Mouse (Mus musculus) megakaryocyte, embryonic 14.5 days (primary cell): ENCODE results near the gene Wipf3. TPM values are rescaled to one million over a fixed set of nuclear protein-coding genes. Genes with fewer than 3 reads are reported as not detected.

Source experiments
- H3K27me3 ChIP-seq: replicated peaks from 2 replicates; pipeline ENCODE3; 2012; ENCODE audit warnings: inconsistent platforms
- H3K36me3 ChIP-seq: replicated peaks from 2 replicates; pipeline ENCODE3; 2012; ENCODE audit warnings: low read length, inconsistent platforms, mixed read lengths
- H3K4me1 ChIP-seq: 2 replicates; pipeline ENCODE4 v1.6.1; 2012; ENCODE audit warnings: inconsistent platforms
- H3K4me3 ChIP-seq: replicated peaks from 2 replicates; pipeline ENCODE3; 2012; ENCODE audit warnings: moderate library complexity, mild to moderate bottlenecking, inconsistent platforms
- H3K9me3 ChIP-seq: 2 replicates; pipeline ENCODE4 v1.6.1; 2012; ENCODE audit warnings: inconsistent platforms
- FLI1 ChIP-seq: IDR thresholded peaks from 2 replicates; pipeline ENCODE4 v1.6.1; 2012; ENCODE audit warnings: low read length, inconsistent platforms, mixed read lengths
- GATA1 ChIP-seq: IDR thresholded peaks from 3 replicates; pipeline ENCODE4 v1.6.1; 2012; ENCODE audit warnings: mixed read lengths, low read length, inconsistent platforms, borderline replicate concordance
- polyA plus RNA-seq: library from polyadenylated mRNA; stranded (reverse); fragments of >175 nt; gene quantifications from 2 replicates; pipeline ENCODE4 v1.2.3, GENCODE M21; 2012; ENCODE audit warnings: low replicate concordance; ENCODE audit not compliant: insufficient read depth

Wipf3 gene
- polyA plus RNA-seq, 1 experiment, result 1.1 TPM

DNA sequence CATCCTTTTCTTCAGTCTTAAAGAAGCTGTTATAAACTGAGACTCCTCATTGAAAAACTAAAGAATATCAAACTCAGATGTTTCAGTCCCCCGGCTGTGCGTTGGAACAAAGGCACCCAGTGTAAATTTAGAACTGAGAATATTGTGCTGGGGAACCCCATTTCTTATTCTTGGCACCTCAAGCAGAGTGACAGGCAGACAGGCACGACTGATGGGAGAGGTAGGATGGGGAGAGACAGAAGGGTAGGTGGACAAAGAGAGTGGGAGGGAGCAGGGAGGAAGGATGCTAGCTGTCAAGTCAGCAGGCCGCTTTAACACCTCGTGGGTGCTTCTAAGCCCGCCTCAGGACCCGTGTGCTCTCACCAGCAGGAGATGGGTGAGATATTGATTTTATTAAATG, 113.4 kb downstream of the Wipf3 start:
- 0 out of 2 replicates have a peak, but pooled peaks cover 3% of the 10 kb centered on the region for H3K4me1 ChIP-seq
- H3K9me3 ChIP-seq, result peaks cover 8% of the 10 kb centered on the region
- TF ChIP-seq FLI1 (no peak), GATA1 (no peak)
- peaks cover 26% of the 10 kb centered on the region for H3K27me3 ChIP-seq
- H3K36me3 ChIP-seq, result no peaks in the 10 kb centered on the region
- H3K4me3 ChIP-seq, result no peak overlapping the region

DNA sequence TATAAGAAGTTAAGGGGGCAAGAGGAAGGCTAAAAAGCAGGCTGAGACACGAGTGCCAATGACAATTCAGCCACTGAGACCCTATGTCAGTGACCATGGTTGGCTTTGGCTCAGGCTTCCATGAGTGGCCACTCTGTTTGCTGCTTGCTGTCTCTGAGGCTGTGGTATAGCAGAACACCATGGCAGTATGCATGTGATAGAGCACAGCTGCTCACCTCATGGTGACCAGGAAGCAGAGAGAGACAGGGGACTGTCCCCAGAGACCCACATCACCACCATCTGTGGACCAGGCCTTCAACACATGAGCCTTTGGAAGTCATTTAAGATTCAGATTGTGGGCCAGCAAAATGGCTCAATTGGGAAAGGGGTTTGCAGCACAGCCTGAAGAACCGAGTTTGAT, 114.2 kb downstream of the Wipf3 start:
- Histone ChIP-seq H3K27me3 (peaks cover 30% of the 10 kb centered on the region), H3K9me3 (peaks cover 8% of the 10 kb centered on the region), H3K4me1 (0 out of 2 replicates have a peak, but pooled peaks cover 3% of the 10 kb centered on the region), H3K36me3 (no peaks in the 10 kb centered on the region), H3K4me3 (no peak overlapping the region)
- no peak for TF ChIP-seq FLI1
- no peak for TF ChIP-seq GATA1

DNA sequence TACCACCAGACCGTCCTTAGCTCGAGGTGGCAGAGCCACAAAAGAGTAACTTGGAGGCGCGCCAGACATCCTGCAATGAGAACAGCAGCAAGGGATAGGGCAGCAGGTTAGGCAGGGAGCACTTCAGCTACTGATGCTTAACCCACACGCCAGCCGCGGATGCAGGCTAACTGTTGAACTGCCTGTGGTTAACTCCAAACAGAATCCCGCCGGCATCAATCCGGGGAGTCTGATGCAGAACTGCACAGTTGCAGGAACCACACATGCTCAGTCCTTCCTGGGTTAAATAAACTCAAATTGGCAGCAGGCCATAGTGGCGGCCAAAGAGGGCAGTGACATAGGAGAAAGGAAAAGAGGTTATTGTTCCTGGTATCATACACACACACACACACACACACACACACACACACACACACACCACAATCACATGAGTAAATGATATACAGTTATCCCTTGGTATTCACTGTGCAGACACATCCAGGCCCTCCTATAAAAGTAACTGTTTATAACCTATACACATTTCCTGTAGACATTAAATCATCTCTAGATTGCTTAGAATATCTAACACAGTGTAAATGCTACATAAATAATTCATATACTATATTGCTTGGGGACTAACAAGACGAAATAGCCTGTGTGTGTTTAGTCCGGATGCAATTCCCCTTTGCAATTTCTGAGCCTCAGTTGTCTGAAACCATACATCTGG, 119.1 kb downstream of the Wipf3 start:
- H3K4me3 ChIP-seq, result no peak overlapping the region
- peaks cover 3% of the 10 kb centered on the region for H3K9me3 ChIP-seq
- H3K36me3 ChIP-seq, result no peaks in the 10 kb centered on the region
- TF ChIP-seq GATA1 (no peak), FLI1 (no peak)
- peaks cover 19% of the 10 kb centered on the region for H3K27me3 ChIP-seq
- H3K4me1 ChIP-seq, result no peaks in the 10 kb centered on the region

DNA sequence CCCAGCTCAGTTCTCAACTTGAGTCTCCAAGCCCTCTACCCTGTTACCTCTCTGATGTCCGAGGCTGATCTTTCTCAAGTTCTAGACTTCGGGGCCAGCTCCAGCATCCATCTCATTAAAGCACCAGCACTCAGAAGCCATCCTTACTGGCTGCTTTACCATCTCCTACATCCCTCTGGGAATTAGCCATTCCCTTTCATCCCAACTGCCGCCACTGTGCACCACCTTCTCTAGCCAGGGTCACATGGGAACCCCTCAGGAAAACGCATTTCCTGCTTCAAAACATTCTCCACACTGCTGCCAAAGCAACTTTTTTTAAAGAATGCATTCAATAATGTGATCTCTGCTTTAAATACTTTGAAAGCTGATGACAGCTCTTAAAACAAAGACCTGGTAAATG, 119.9 kb downstream of the Wipf3 start:
- TF ChIP-seq FLI1, result no peak
- no peak for TF ChIP-seq GATA1
- Histone ChIP-seq H3K9me3 (no peaks in the 10 kb centered on the region), H3K36me3 (no peaks in the 10 kb centered on the region), H3K4me3 (no peak overlapping the region), H3K4me1 (no peaks in the 10 kb centered on the region), H3K27me3 (peaks cover 19% of the 10 kb centered on the region)

DNA sequence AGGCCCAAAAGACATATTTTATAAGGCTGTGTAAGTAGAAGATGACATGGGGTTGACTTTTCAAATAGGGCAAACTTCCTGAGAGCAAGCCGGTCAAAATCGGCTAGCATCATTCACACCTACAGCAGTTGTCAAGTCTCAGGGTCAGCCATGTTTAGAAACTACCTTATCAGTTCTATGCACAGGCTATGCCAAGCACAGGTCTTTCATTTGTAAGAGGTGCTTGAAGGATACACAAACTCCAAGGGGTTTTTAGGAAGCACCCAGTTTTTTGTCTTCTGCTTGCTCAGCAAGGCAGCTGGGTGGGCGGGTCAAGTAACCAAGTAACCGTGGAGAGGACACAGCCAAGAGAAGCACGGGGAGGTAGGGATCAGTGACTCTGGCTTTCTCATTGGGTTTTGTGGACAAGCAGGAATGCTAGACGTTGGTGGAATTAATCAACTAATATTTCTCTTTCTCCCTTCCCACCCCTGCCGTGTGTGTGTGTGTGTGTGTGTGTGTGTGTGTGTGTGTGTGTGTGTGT, 121.5 kb downstream of the Wipf3 start:
- no peaks in the 10 kb centered on the region for H3K36me3 ChIP-seq
- H3K4me3 ChIP-seq, result no peak overlapping the region
- no peak for TF ChIP-seq FLI1
- TF ChIP-seq GATA1, result no peak
- peaks cover 5% of the 10 kb centered on the region for H3K4me1 ChIP-seq
- H3K9me3 ChIP-seq, result no peaks in the 10 kb centered on the region
- H3K27me3 ChIP-seq, result peaks cover 15% of the 10 kb centered on the region

DNA sequence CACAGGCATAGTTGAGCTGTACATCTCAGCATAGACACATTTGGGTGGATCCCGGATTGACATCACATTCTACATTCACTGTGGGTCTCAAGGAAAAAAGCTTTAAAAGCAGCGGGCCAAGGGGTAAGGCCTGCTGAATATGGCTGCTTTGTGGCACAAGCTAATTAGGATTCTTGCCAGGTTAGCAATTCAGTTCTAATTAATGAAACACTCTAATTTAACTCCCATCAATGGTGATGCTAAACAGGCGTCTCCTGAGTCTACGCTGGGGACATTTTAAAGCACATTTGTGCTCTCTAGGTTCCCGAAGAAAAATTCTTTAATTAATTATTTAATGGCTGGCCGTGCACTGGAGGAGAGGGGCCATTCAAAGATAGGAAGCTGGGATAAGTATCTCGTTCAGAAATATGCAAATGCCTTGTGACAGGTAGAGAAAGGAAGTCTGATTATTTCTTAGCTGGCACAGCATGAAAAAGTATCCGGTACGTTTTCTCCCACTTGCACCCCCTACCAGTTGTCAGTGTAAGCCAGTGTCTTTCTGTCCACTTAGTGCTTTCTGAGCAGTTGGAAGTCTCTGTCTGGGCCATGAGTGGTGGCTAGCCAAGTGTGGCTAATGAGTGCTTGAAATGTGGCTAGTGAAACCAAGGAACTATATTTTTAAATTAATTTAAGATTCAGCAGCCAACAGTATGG, 123.5 kb downstream of the Wipf3 start:
- Histone ChIP-seq H3K36me3 (no peaks in the 10 kb centered on the region), H3K4me1 (peaks cover 5% of the 10 kb centered on the region), H3K27me3 (peaks cover 15% of the 10 kb centered on the region), H3K4me3 (no peak overlapping the region), H3K9me3 (no peaks in the 10 kb centered on the region)
- TF ChIP-seq FLI1, result no peak
- no peak for TF ChIP-seq GATA1

Other genes with a start within 250 kb of the Wipf3 start
- 3.1 TPM in 1 of 2 replicates, not detected in the other for gene Prr15, start 103.8 kb upstream of the Wipf3 start, polyA plus RNA-seq
- 13.5 TPM in 1 of 2 replicates, not detected in the other for gene Scrn1, start 136.9 kb downstream of the Wipf3 start, polyA plus RNA-seq
- gene Plekha8, start 165.5 kb downstream of the Wipf3 start, polyA plus RNA-seq, result 0.35 and 0.88 TPM in 2 replicates
- 1.2 TPM in 1 of 2 replicates, not detected in the other for gene Fkbp14, start 167.7 kb downstream of the Wipf3 start, polyA plus RNA-seq